Mouse (Mus musculus) olfactory bulb, adult 2 months (tissue): ENCODE measurements around the gene Iqca.

ENCODE experiments used
- CTCF ChIP-seq: fragments of 200-500 bp; IDR thresholded peaks from 2 replicates; pipeline ENCODE4 v1.5.1; 2012; ENCODE audit warnings: low read depth, mild to moderate bottlenecking, low read length, moderate library complexity; ENCODE audit not compliant: insufficient read depth
- POLR2A ChIP-seq: fragments of 200-500 bp; IDR thresholded peaks from 2 replicates; pipeline ENCODE4 v1.6.1; 2012; ENCODE audit warnings: mild to moderate bottlenecking, low read depth, low read length, moderate library complexity; ENCODE audit not compliant: insufficient read depth

DNA sequence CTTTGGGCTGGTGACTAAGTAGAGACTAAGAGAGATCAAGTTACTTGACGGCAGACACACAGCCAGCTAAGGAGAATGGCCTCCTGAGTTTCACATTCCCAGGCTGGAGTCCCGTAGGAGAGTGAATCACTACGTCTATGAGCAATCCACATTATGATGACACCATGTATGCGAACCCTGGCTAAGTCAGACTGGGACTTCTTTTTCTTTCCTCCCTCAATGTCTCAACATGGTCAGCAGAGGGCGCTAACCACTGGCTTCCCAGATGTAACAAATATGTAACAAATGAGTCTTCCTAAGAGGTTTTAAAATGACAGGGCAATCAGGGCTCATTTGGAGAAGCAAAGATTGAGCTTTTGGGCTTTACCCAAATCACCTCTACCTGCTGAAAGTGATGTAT lies 101.9 kb downstream of the Iqca start:
- TF ChIP-seq POLR2A (no peak), CTCF (no peak)
